Mouse (Mus musculus): ENCODE results near the gene Gm20865.
"Not testable (repeated sequence)": the region's sequence is repeated elsewhere in the genome, so short reads cannot be mapped to it uniquely, and the experiment has no call there.

Gm20865 gene

DNA sequence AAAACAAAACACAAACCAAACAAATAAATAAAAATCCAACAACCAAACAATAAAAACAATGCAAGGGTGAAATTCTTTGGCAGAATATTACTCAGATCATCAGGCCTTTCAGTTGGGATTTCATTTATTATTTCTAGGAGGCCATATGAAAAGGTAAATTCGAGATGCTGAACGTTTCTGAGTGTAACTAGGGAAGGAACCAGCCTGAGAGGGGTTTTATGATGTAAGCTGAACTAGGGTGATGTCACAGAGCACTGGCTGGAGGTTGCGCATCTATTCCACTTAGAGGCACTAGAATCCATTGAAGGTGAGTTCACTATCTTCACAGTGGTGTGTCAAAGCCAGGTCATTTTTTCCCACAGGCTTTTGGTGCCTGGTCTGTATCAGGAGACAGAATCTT is at the start of gene Gm20865:
TSS of gene Gm20865 (plus strand) at position 301 of the 400 bp plus-strand sequence.
- not testable (repeated sequence) for DNase-seq

Measured in right cerebral cortex, postnatal 25 days (tissue).